Mouse (Mus musculus) spleen, adult 12 weeks (tissue): ENCODE results near the gene Nav1.

Experiments used
- DNase-seq: peaks from one replicate; pipeline ENCODE4 v3.0.0; 2022; ENCODE audit warnings: low spot score

Gene Nav1

DNA sequence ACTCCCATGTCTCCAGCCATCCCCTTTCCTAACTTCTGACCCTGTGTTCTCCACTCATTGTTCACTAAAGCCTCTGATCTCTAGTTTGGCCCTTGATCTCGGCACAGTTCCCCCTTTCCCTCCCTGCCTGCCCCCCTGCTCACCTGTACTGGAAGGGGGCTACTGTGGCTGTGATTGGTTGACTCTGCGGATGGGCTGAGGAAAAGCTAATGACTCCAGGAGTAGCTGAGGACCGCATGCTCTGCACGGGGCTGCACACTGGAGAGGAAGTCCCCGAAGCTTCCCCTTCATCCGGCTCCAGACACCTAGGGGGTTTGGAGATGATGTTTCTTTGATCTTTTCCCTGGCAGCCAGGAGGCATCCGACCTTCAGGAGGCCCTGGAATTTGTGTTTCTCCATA lies at the start of gene Nav1:
TSS of gene Nav1 (minus strand) at position 277 of the 400 bp plus-strand sequence.
- DNase-seq = no peak

DNA sequence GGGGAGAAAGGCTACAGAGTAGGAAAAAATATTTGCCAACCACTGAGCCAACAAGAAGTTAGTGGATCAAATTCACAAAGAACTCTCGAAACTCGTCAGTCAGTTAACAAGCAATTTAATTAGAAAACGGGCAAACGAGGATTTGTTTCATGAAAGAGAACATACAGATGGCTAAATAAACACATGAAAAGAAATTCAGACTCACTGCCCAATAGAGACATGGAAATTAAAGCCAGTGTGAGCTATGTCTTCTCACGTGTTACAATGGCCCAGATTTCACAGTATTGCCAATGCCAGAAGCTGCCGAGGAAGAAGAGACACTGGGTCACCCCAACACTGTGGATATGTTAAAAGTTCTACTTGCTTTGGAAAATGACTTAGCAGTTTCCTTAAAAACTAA lies 46.8 kb upstream of the Nav1 start:
- DNase-seq = no peak

DNA sequence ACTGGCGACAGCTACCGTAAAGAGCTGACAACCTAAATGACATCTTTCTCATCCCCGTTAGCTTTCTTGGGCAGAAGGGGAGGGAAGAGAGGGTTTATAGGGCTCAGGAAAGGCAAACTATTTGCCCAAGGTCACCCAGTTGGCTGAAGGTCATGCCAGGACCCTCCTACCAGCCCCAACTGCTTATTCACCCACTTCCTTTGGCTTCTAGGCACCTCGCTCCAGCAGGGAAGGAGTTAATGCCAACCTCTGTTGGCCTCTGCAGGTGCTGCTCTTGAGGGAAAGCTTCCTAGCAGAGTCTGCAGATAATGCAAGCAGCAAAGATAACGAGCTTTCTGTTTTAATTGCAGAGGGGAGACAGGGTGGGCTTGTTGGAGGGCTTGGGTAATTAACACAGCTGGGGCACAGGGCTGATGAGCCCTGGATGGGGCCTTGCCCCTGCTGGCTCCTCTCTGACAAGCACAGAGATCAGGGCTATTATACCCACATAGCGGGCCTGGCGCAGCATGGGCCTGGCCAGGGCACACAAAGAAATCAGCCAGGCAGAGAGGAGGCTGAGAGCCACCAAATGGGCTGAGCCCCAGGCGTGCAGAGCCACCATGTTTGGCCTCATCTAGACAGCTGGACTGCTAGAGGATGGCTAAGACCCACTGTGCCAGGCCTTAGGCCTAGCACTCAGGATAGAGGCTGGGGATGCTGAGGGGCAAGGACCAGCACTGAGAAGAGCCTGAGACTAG lies 38.5 kb upstream of the Nav1 start:
- DNase-seq = no peak

DNA sequence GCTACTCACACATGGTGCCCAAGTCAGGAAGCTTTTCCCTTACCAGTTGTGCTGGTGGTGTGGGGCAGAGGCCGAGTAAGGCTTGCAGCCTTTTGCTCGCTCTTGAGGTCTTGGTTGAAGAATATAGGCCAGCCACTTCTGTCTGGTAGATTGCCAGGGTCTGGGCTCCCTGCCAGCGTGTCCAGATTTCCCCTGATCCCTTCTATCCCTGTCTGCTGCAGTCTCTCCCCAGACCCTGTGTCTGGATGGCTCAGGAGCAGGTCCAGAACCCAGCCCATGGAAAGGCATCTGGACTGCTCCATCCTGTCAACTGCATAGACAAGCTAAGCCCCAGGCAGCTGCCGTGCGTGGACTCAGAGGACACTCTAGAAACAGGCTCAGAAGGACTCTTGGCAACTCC lies 37.0 kb upstream of the Nav1 start:
- no peak for DNase-seq

DNA sequence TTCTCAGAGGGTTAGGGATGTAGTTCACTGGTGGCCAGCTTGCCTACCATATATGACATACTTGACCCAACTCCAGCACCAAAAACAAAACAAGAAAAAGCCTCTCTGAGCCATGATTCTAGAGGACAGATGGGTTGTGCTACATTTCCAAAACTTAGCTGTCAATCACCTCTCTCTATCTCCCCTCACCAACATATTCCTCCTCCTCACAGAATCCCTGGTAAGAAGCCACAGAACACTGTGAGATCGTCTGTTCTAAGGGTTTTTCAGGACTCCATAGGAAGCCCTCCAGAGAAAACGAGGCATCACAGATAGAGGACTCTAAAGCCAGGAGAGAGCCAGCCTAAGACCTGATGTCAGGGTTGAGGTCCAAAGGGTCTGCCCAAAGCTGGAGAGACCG lies 36.6 kb upstream of the Nav1 start:
- DNase-seq = no peak

DNA sequence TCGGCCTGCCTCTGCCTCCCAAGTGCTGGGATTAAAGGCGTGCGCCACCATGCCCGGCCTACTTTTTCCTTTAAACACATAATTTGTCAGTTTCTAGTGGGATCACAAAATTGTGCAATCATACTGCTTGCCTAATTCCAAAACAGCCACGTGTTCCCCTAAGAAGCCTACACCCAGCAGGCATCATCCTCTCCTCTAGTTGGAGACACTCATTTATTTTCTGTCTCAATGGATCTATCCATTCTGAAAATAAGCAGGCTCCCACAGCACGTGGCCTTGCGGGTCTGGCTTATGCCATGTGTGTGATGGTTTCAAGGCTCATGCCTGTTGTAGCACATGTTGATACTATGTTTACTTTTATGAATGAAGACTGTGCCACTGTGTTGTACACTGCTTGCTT lies 32.8 kb upstream of the Nav1 start:
- no peak for DNase-seq

DNA sequence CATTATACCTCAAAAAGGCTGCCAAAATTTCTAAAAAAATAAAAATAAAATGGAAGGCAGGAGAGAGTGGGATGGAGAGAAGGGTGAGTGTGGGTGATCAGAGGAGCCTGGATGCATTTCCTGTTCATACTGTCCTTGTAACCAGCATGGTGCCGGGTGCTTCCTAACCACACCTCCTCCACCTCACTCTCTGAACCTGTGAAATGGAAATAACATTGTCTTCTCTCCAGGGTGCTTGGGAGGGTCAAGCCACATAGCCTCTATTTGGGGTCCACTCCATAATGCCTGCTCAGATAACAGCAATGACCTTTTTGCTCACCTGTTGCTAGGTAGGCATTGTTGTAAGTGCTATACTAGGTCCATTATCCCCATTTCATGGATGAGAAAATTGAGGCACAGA lies 32.0 kb upstream of the Nav1 start:
- no peak for DNase-seq

DNA sequence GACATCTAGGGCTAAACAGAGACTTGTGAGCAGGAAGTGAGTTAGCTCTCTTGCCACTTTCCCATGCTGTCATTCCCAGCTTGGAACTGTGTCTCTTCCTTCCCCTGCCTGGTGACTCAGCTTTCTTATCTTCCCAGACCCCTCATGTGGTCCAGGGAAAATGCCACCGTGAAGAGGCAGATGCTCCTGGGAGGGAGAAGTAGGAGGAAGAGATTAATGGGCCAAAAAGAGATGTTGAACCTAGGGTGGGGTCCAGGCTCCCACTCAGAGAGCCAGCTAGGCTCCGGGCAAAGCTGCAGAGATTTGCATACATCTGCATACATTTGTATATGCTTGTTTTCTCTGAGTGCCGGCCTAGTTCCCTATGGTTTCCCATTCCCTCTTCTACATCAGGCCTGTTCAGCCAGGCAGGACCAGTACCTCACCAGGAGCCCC lies 30.5 kb upstream of the Nav1 start:
- DNase-seq = no peak

DNA sequence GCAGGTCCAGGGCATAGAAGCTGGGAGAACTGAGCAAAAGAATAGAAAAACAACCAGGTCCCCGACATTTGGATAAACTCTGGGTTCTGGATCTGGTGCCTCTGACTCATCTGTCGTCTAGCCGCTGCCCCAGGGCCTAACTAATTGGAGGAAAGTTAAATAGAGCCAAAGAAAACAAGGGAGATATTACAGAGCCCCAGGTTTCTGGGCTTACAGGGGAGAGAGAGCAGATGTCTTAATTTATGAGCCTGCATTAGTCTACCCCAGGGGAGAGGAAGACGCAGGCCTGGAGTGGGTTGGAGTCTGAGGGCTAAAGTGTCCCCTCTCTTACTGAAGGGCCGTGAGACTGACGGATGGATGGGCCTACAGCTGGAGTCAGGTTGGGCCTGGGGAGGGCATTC lies 29.0 kb upstream of the Nav1 start:
- DNase-seq = no peak

DNA sequence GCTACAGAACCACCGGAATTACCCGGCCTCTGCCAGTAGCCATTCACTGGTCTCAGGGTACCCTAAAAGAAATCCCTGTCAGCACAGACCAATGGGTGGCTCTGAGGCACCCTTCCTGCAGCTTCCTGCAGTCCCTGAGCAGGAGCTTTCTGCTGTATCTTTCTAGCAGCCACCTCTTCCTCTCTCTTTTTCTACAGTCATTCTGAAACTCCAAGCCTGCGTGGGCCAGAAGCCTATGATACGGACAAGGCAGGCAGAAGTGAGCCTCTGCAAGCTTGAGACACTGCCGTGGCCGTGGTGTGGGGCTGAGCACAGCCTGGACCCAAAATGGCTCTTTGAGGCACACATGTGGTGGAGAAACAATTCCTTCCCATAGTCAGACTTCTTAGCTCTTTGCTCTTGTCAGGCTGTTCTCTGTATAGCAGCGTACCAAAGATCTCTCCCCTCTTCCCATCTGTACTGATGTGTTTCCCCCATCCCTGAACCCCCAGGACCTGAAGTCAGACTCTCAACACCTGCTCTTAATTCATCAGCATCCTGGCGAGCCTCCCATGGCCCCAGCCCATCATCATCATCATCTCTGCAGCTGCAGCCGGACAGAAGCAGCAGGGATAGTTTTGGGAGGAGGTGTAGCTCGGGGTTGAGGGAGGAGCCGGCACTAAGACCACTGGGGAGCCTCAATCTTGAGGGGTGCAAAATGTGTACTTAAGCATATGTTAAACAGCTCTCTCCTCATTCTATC lies 28.4 kb upstream of the Nav1 start:
- DNase-seq = no peak

DNA sequence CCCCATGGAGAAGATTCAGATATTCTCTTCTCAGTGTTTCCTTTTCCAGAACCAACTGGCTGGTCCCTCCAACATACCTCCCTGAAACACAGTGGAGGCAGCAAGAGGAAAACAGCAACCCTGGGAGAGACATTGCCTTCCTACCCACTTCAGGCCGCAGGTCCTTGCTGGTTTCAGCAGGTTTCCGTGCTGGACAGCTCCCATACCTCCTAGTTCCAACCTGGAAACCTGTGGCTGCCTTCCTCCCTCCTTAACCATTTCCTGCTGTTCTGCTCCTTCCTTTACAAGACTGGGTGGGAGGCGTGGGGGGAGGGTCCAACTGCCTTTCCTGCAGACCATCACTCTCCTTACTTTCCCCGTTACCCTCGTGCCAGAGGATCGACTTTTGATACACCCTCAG lies 27.7 kb upstream of the Nav1 start:
- DNase-seq = no peak

DNA sequence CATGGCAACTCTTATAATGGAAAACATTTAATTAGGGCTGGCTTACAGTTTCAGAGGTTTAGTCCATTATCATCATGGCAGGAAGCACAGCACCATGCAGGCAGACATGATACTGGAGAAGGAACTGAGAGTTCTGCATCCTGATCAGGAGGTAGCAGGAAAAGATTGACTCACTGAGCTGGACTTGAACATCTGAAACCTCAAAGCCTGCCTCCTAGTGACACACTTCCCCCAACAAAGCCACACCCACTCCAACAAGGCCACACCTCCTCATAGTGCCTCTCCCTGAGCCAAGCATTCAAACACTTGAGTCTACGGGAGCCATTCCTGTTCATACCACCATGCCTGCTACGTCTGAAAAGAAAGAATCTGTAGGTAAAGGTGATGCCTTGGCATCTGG lies 26.8 kb upstream of the Nav1 start:
- no peak for DNase-seq

DNA sequence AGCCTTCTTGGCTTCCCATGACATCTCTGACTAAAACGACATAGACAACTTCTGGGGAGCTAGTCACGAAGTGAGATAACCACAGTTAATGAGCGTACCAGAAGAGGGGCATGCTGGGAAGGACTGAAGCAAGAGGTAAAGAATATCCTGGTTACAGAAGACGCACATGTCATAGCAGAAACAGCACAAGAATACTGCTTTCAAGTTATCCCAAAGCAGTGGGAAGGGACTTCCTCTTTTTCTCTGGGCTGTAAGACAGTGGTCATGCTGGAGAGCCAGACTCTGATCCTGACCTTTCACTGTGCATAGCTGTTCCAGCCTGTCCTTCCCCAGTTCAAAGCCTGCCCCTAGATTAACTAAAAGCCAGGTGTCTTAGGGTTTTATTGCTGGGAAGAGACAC lies 26.4 kb upstream of the Nav1 start:
- DNase-seq = no peak

DNA sequence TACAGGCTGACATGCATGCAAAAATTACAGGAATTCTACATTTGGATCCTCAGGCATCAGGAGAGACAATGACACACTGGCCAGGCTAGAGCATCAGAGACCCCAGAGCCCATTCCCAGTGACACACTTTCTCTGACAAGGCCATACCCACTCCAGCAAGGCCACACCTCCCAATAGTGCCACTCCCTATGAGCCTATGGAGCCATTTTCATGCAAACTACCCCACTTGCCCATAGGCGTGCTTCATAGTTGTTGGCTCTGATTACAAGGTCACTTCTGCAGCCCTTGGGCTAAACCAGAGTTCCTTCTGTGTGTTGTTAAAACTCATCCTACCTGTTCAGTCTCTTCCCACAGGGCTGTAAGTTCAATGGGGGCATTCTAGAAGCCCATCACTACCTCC lies 25.1 kb upstream of the Nav1 start:
- DNase-seq = no peak

DNA sequence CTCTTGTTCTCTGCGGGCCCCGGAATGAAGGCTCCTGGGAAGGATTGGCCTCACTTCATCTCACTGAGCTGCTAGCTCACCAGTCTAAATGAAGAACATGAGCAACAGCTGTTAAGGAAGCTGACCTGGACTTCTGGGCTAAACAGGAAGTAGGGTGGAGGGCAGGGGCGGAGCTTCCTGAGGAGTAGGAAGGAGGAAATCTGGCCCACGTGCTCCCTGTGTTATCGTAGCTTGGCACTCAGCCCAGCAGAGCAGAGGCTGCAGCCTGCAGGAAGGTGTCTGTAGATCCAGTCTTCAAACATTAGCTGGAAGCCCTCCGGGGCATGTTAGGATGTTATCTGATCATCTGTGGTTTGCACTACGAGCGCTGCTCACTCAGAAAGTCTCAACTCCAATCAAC lies 24.4 kb upstream of the Nav1 start:
- no peak for DNase-seq

DNA sequence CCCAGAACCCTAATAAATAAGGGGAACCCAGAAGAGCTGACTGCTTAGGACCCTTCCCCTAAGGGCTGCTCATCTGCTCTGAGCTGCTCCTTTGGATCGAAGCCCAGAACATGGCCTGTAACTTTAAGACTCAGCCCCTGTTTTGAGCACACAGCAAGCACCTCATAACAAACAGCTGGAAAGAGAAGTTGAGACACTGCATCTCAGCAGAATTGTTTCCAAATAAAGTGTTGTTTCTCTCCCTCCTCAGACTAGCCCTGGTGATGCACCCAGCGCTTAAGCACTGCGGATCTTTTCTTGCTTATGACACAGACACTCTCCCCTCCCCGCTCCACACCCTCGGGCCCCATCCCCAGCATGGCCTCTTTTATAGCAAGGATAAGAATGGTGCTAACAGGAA lies 22.8 kb upstream of the Nav1 start:
- no peak for DNase-seq

DNA sequence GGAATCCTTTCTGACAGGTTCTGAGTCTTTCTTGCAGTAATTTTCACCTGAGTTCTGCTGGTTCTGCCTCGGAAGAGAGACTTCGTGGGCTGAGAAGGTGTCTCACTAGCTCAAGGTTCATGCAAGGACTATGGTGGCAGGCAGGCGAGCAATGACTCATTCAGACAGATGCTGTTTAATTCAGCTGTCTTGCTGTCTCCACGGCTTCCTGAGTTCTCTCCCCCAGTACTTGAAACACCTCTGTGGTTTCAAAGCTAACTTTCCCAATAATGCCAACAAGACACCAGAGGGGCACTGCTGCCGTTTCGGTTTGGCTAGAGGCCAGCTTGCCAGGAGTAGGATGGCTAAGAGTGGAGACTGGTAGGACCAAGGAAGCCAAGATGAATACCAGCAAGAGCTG lies 19.1 kb upstream of the Nav1 start:
- DNase-seq = no peak

DNA sequence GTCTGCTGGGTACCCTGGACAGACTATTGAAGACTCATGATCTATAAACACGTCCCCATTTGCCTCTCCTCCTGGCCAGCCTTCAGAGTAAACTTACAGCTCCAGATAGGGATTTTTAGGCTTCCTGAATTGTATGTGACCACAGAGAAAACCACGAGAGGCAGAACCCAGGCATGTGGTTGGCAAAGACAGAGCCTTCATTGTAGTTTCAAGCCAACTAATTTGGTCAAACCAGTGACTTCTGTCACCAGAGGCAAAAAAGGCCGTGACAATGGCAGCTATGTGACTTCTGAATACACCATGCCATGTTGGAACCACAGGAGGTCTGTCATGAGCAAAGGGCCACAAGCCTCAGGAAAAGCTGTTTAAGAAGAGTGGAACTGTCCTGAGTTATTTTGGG lies 18.6 kb upstream of the Nav1 start:
- no peak for DNase-seq

DNA sequence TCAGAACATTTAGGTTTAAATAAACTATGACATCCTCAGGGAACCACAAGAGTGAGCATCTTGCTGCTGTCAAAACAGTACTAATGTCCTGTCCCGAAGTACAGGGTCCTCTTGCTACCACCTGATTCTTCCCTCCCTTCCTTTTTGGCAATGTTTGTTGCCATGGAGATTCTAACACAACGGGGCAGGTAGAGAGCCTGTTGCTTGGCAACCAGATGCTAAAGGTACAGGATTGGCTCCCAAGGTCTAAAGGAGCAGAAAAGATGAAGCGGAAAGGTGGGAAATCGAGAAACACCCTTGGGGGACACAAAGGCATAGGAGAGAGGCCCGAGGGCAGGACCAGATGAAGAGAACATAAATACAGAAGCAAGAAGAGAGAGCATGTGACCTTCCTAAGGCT lies 17.6 kb upstream of the Nav1 start:
- DNase-seq = no peak

DNA sequence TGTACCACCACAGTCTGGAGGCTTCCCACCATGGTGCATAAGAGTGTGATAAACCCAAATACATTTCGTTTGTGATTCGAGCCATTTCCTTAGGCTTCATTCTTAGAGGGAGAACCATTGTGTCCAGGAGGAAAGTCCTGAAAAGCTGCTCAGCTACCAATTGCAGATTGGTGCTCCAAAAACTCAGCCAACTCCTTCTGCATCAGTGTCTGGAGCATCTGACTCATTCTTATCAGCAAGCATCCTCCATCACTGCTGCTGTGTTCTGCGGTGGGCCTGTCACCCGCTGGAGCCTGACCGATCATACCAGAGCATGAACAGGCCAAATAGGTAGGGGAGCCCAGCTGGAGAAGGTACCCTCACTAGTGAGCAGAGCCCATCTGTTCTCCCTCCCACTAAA lies 16.0 kb upstream of the Nav1 start:
- no peak for DNase-seq

DNA sequence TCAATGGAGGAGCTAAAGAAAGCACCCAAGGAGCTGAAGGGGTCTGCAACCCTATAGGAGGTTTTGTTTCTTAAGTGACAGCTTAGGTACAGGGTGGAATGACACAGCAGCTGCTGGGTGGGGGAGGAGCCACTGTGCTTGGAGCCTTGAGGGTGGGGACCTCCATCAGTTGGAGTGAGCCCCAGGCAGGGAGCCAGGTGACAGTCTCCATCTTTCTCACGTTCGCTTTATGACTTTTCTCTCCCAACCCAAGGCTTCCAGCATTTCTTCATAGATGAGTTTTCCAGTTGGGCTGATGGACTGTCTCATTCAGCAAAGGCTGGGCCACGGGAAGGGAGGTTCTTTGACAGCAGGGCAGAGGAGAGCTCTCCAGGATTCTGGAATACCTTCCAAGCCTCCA lies 14.2 kb upstream of the Nav1 start:
- no peak for DNase-seq

DNA sequence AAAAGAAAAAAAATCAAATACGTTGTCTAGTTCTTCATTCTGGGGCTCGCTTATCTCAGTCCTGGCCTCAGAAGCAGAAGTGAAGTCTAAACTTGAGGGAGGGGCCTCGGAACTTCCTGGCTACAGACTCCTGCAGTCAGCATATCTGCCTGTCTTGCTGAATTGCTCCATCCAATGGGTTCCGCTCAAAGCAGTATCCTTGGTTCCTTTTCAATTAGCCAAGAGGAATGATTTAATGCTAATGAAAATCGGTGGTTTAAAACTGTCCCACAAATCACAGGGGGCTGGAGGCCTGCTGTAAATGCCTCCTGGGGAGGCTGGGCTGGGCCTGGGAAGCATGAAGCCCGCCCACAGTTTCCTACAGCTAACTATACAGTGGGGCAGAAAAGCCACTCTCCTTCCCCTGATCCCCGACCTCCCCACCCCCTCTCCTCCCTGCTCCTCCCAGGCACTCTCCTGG lies 12.9 kb upstream of the Nav1 start:
- no peak for DNase-seq

DNA sequence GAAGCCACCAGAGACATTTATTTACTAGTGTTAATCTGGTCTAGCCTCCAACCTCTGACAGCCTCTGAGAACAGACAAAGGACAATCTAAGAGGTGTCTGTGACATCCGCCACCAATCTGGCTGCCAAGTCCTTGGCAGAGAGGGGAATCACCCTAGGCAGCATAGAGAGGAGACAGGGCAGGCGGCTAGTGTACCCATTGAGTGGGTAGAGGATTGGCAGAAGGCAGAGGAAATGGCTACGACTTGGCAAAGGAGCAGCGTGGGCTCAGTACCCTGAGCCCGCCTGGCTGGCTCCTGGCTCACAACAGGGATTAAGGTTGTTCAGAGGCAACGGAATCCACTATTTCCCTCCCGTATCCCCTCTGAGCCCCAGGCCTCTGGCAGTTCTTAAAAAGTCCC lies 12.0 kb upstream of the Nav1 start:
- no peak for DNase-seq

DNA sequence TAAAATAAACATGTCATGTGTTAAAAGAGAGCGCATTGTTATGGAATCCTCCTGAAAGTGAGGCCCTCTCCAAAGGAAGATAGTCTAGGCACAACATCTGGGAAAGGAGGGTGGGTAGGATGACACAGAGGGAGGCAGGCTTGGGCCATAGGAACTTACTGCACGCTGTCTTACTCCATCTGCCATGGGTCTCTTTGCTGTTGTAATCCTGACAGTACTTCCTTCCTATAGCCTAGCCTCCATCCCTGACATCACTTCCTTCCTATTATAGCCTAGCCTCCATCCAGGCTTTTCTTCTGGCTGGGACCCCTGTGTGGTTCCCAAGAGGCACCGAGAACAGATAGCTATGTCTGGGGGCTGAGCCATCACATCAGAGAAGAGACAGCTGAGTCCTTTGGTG lies 10.2 kb upstream of the Nav1 start:
- DNase-seq = no peak
